Mouse (Mus musculus): Measurements from ENCODE around the gene Bcorl1. TPM values are rescaled to one million over a fixed set of nuclear protein-coding genes. Genes with fewer than 3 reads are reported as not detected.

Gene Bcorl1
- total and polyA plus RNA-seq, 2 experiments from 2014 or later: 4.0 to 8.5 TPM

- Histone ChIP-seq H3K4me3 (ENCODE audit: low read length) (no peak overlapping the region), H3K36me3 (ENCODE audit: insufficient read depth, low read length) (no peaks in the 10 kb centered on the region), H3K27ac (no peak overlapping the region), H3K27me3 (ENCODE audit: insufficient read depth, low read length) (no peaks in the 10 kb centered on the region), H3K4me1 (ENCODE audit: insufficient read depth, low read length) (no peaks in the 10 kb centered on the region), H3K4me2 (ENCODE audit: low read depth, low read length) (no peak overlapping the region), H3K9me3 (ENCODE audit: low read length) (no peaks in the 10 kb centered on the region), H3K9ac (replicated peaks; ENCODE audit: low read length) (no peak overlapping the region)
- 29% methylated on average over 9 of the region's 9 CpGs for WGBS
- no peak for TF ChIP-seq CTCF (IDR thresholded peaks at IDR 0.05; ENCODE audit: low read depth)
- no peak for ATAC-seq
- DNase-seq (ENCODE audit: low spot score): no peak
Observed at GRCm38 (mm10) chrX:48318194-48318593, 23.0 kb upstream of the Bcorl1 start.

- no peaks in the 10 kb centered on the region for H3K27me3 ChIP-seq (ENCODE audit: insufficient read depth, low read length)
- DNase-seq (ENCODE audit: low spot score) (no peak), ATAC-seq (no peak)
- no peak for TF ChIP-seq CTCF (IDR thresholded peaks at IDR 0.05; ENCODE audit: low read depth)
- no peaks in the 10 kb centered on the region for H3K36me3 ChIP-seq (ENCODE audit: insufficient read depth, low read length)
- H3K4me2 ChIP-seq (ENCODE audit: low read depth, low read length): peak overlapping the region; percentile 66
- no peaks in the 10 kb centered on the region for H3K9me3 ChIP-seq (ENCODE audit: low read length)
- no peak overlapping the region; the same call in 1 of the 2 replicates for H3K9ac ChIP-seq (replicated peaks; ENCODE audit: low read length)
- H3K27ac ChIP-seq: no peak overlapping the region
- 31% methylated on average over 30 of the region's 35 CpGs for WGBS
- H3K4me1 ChIP-seq (ENCODE audit: insufficient read depth, low read length): no peaks in the 10 kb centered on the region
- peak overlapping the region; percentile 46 for H3K4me3 ChIP-seq (ENCODE audit: low read length)
Observed at GRCm38 (mm10) chrX:48340441-48341049, 613 bp upstream of the Bcorl1 start.

GRCm38 (mm10) chrX:48341621-48342161, 533 bp downstream of the Bcorl1 start:
- Histone ChIP-seq H3K9ac (replicated peaks; ENCODE audit: low read length) (peak overlapping the region; percentile 45), H3K4me1 (ENCODE audit: insufficient read depth, low read length) (no peaks in the 10 kb centered on the region), H3K27me3 (ENCODE audit: insufficient read depth, low read length) (no peaks in the 10 kb centered on the region), H3K4me3 (ENCODE audit: low read length) (peak overlapping the region; percentile 46), H3K27ac (no peak overlapping the region), H3K9me3 (ENCODE audit: low read length) (no peaks in the 10 kb centered on the region), H3K4me2 (ENCODE audit: low read depth, low read length) (peak overlapping the region; percentile 66), H3K36me3 (ENCODE audit: insufficient read depth, low read length) (no peaks in the 10 kb centered on the region)
- ATAC-seq: no peak
- WGBS: 27% methylated on average over 29 of the region's 73 CpGs
- peak; percentile 13 for DNase-seq (ENCODE audit: low spot score)
- no peak for TF ChIP-seq CTCF (IDR thresholded peaks at IDR 0.05; ENCODE audit: low read depth)

- 34% methylated on average over 16 of the region's 16 CpGs for WGBS
- Histone ChIP-seq H3K4me2 (ENCODE audit: low read depth, low read length) (peak overlapping the region; percentile 66), H3K27me3 (ENCODE audit: insufficient read depth, low read length) (no peaks in the 10 kb centered on the region), H3K36me3 (ENCODE audit: insufficient read depth, low read length) (no peaks in the 10 kb centered on the region), H3K4me3 (ENCODE audit: low read length) (peak overlapping the region; percentile 54), H3K27ac (no peak overlapping the region), H3K9ac (replicated peaks; ENCODE audit: low read length) (no peak overlapping the region), H3K9me3 (ENCODE audit: low read length) (no peaks in the 10 kb centered on the region), H3K4me1 (ENCODE audit: insufficient read depth, low read length) (no peaks in the 10 kb centered on the region)
- ATAC-seq: 0 out of 2 replicates have a peak, but pooled peaks have one; percentile 1
- TF ChIP-seq CTCF (IDR thresholded peaks at IDR 0.05; ENCODE audit: low read depth): no peak
- DNase-seq (ENCODE audit: low spot score): no peak
Observed at GRCm38 (mm10) chrX:48342731-48343130, 1.6 kb downstream of the Bcorl1 start.

GRCm38 (mm10) chrX:48343461-48343952, 2.3 kb downstream of the Bcorl1 start:
- Histone ChIP-seq H3K4me1 (ENCODE audit: insufficient read depth, low read length) (no peaks in the 10 kb centered on the region), H3K27ac (peak overlapping the region; percentile 69; the same call in 1 of the 2 replicates), H3K4me2 (ENCODE audit: low read depth, low read length) (peak overlapping the region; percentile 66), H3K9ac (replicated peaks; ENCODE audit: low read length) (peak overlapping the region; percentile 58), H3K9me3 (ENCODE audit: low read length) (no peaks in the 10 kb centered on the region), H3K4me3 (ENCODE audit: low read length) (peak overlapping the region; percentile 54), H3K27me3 (ENCODE audit: insufficient read depth, low read length) (no peaks in the 10 kb centered on the region), H3K36me3 (ENCODE audit: insufficient read depth, low read length) (no peaks in the 10 kb centered on the region)
- ATAC-seq (peak; percentile 95), DNase-seq (ENCODE audit: low spot score) (peak; percentile 92)
- no peak for TF ChIP-seq CTCF (IDR thresholded peaks at IDR 0.05; ENCODE audit: low read depth)
- 23% methylated on average over 29 of the region's 36 CpGs for WGBS

GRCm38 (mm10) chrX:48343966-48344642, 2.9 kb downstream of the Bcorl1 start:
- Histone ChIP-seq H3K36me3 (ENCODE audit: insufficient read depth, low read length) (no peaks in the 10 kb centered on the region), H3K4me3 (ENCODE audit: low read length) (peak overlapping the region; percentile 54), H3K9me3 (ENCODE audit: low read length) (no peaks in the 10 kb centered on the region), H3K4me1 (ENCODE audit: insufficient read depth, low read length) (no peaks in the 10 kb centered on the region), H3K9ac (replicated peaks; ENCODE audit: low read length) (peak overlapping the region; percentile 58), H3K27ac (peak overlapping the region; percentile 69; the same call in 1 of the 2 replicates), H3K4me2 (ENCODE audit: low read depth, low read length) (peak overlapping the region; percentile 61), H3K27me3 (ENCODE audit: insufficient read depth, low read length) (no peaks in the 10 kb centered on the region)
- 23% methylated on average over 24 of the region's 30 CpGs for WGBS
- ATAC-seq (no peak), DNase-seq (ENCODE audit: low spot score) (peak; percentile 21)
- no peak for TF ChIP-seq CTCF (IDR thresholded peaks at IDR 0.05; ENCODE audit: low read depth)

Data from hindbrain, postnatal 0 days (tissue).